Mouse (Mus musculus) stomach, postnatal 0 days (tissue): ENCODE measurements at regions not wholly inside any gene's neighbourhood (a gene's known extent, or its start where the extent isn't known, plus 50 kb on each side); places are given as distances from the start of the nearest gene placed in this dataset.

Experiments
- CTCF ChIP-seq: IDR thresholded peaks from 2 replicates; pipeline ENCODE4 v1.5.1; 2016; ENCODE audit warnings: antibody characterized with exemption, low read depth, mild to moderate bottlenecking, moderate library complexity
- EP300 ChIP-seq: optimal IDR thresholded peaks from 2 replicates; pipeline ENCODE3; 2016; ENCODE audit warnings: antibody characterized with exemption

DNA sequence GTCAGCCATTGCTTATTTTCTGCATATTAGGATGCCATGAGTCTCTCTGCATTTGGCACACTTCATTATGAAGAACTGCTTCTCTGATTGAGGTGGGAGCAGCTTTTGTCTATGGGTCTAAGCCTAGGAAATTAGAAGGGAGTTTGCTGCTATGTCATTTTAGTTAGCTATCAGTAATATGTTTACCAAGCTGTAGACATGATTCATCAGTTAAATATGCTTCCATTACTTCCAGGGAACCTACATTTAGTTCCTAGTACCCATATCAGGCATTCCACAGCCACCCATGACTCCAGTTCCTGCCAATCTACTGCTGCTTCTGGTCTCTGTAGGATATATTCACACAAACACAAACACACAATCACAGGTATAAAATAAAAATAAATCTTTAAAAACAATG, 287.4 kb downstream of the Mat2b start:
- TF ChIP-seq CTCF = no peak
- TF ChIP-seq EP300 = no peak
